Mouse (Mus musculus) liver, embryonic 14.5 days (tissue): ENCODE measurements around the gene Arhgef15.

Source experiments
- CTCF ChIP-seq: IDR thresholded peaks from 2 replicates; pipeline ENCODE4 v1.5.1; 2016; ENCODE audit warnings: antibody characterized with exemption, low read depth, control low read depth
- EP300 ChIP-seq: IDR thresholded peaks from 2 replicates; pipeline ENCODE4 v1.6.1; 2016; ENCODE audit warnings: antibody characterized with exemption, low read depth

- TF ChIP-seq EP300 (no peak), CTCF (no peak)
Observed at GRCm38 (mm10) chr11:68966554-68966953, 9.3 kb upstream of the Arhgef15 start.
